8 mouse cellular contexts compared by ENCODE assay signal in the genomic region with DNA sequence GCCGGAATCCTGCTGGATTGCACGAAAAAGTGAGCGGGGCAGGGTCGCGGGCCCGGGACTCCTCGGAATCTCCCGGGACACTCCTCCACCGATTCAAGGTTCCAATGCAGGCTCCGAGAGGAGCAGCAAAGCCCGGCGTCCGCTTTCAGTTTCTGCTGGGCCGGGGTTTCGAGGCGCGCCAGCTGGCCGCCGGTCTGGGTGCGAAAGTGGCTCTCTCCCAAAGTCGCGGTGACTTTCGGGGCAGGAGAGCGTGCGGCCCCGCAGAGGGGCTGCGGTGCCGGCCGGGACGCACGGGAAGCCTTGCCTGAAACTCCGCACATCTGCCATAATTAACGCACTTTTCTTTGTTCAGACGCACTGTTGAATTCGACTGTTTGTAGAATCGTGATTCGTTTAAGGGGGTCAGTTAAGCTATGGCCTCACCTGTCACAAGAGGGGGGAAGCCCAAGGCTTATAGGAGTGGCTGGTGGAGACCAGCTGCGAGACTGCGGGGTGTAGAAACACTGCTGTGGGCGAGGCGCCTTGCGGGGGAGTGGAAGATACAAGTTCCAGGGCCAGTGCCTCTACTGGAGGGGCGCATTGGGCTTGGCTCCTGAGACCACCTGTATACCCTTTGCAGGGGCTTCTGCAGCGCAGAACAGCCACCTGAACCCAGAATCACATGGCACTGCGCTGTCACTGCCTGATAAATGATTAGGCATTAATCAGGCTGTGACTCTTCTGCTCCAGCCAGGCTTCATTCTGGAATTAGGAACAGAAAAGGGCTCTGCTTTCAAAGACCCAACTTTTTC. TPM values are rescaled to one million over a fixed set of nuclear protein-coding genes. Genes with fewer than 3 reads are reported as not detected.
DNase-seq lines count a peak whose midpoint lies in the region; ATAC-seq and TF ChIP-seq lines count a peak whose summit lies in the region.

No protein-coding gene starts in this region.

- TF ChIP-seq EP300 in heart, postnatal 0 days (IDR thresholded peaks at IDR 0.05; ENCODE audit: low read depth) = no peak

- peak overlapping the region; percentile 57 for H3K27ac ChIP-seq in liver, adult 2 months (replicated peaks; ENCODE audit: insufficient read depth, low read depth, low read length)
- no peak overlapping the region for H3K27ac ChIP-seq in ES-E14 (ENCODE audit: insufficient read depth, low read depth, low read length, poor library complexity, severe bottlenecking)
- H3K27ac ChIP-seq in heart, postnatal 0 days (ENCODE audit: low read depth) = peak overlapping the region; percentile 91
- H3K27ac ChIP-seq in liver, embryonic 16.5 days (ENCODE audit: low read length) = no peak overlapping the region; the same call in 1 of the 2 replicates
- H3K27ac ChIP-seq in stomach, embryonic 14.5 days (ENCODE audit: low read length) = peak overlapping the region; percentile 86

- no peak for TF ChIP-seq POLR2A in liver, adult 2 months (IDR thresholded peaks at IDR 0.05; ENCODE audit: extremely low read depth, insufficient read depth, low read length)
- no peak for TF ChIP-seq POLR2A in brain, embryonic 14.5 days (IDR thresholded peaks at IDR 0.05; ENCODE audit: borderline replicate concordance, extremely low read depth, insufficient read depth, insufficient read length, poor library complexity, severe bottlenecking)

- H3K79me2 ChIP-seq in liver, adult 2 months (ENCODE audit: control insufficient read depth, insufficient read depth, low read length) = no peaks in the 10 kb centered on the region

- peak overlapping the region; percentile 93 for H3K9ac ChIP-seq in liver, adult 2 months (ENCODE audit: low read depth, low read length)
- H3K9ac ChIP-seq in ES-E14 (ENCODE audit: insufficient read depth, low read depth, low read length, poor library complexity, severe bottlenecking) = peak overlapping the region; percentile 83
- H3K9ac ChIP-seq in heart, postnatal 0 days (replicated peaks; ENCODE audit: low read depth, low read length) = peak overlapping the region; percentile 85
- H3K9ac ChIP-seq in liver, embryonic 16.5 days (ENCODE audit: low read depth, low read length) = peak overlapping the region; percentile 64
- H3K9ac ChIP-seq in stomach, embryonic 14.5 days (replicated peaks; ENCODE audit: low read depth, low read length) = peak overlapping the region; percentile 77

- H3K4me1 ChIP-seq in liver, adult 2 months (ENCODE audit: control insufficient read depth, insufficient read depth, low read length) = peaks cover 14% of the 10 kb centered on the region
- peaks cover 0 to 43% of the 10 kb centered on the region in 2 experiments; a peak in 2 of 4 replicates for H3K4me1 ChIP-seq in ES-E14 (ENCODE audit: control insufficient read depth in 2 of 2, insufficient read depth in 2 of 2, low read length in 2 of 2, poor library complexity in 1 of 2)
- H3K4me1 ChIP-seq in heart, postnatal 0 days (ENCODE audit: control insufficient read depth, insufficient read depth) = peaks cover 62% of the 10 kb centered on the region
- H3K4me1 ChIP-seq in liver, embryonic 16.5 days (ENCODE audit: control insufficient read depth, low read depth, low read length) = peaks cover 17% of the 10 kb centered on the region
- peaks cover 66% of the 10 kb centered on the region for H3K4me1 ChIP-seq in stomach, embryonic 14.5 days (ENCODE audit: control insufficient read depth, insufficient read depth, low read length)

- peak overlapping the region; percentile 98 for H3K4me2 ChIP-seq in heart, postnatal 0 days (ENCODE audit: low read depth, low read length)
- peak overlapping the region; percentile 62 for H3K4me2 ChIP-seq in liver, embryonic 16.5 days (ENCODE audit: low read depth, low read length)
- H3K4me2 ChIP-seq in stomach, embryonic 14.5 days (replicated peaks; ENCODE audit: low read depth, low read length) = peak overlapping the region; percentile 90

- peak overlapping the region; percentile 60 for H3K4me3 ChIP-seq in liver, adult 2 months (ENCODE audit: insufficient read depth, low read depth, low read length)
- peak overlapping the region; percentile 79 to 82 for H3K4me3 ChIP-seq in ES-E14 (ENCODE audit: insufficient read depth in 1 of 2, low read depth in 1 of 2, low read length in 2 of 2, poor library complexity in 1 of 2, severe bottlenecking in 1 of 2)
- peak overlapping the region; percentile 88 for H3K4me3 ChIP-seq in heart, postnatal 0 days (ENCODE audit: low read depth, low read length)
- H3K4me3 ChIP-seq in liver, embryonic 16.5 days (ENCODE audit: low read depth, low read length) = peak overlapping the region; percentile 66
- peak overlapping the region; percentile 76 for H3K4me3 ChIP-seq in stomach, embryonic 14.5 days (ENCODE audit: low read depth, low read length)

- in situ Hi-C loops in ES-E14 (cut with MboI; ENCODE audit: low sequenced_read_pairs in 2 of 2, unreplicated experiment in 2 of 2) = no loop called here

- ATAC-seq in heart, postnatal 0 days (ENCODE audit: insufficient read depth, low read depth) = peak; percentile 15
- ATAC-seq in liver, embryonic 16.5 days (ENCODE audit: low read depth) = no peak
- ATAC-seq in stomach, embryonic 14.5 days (ENCODE audit: insufficient number of reproducible peaks, insufficient read depth, low FRiP score, low read depth) = no peak

- H3K9me3 ChIP-seq in ES-E14 (ENCODE audit: control insufficient read depth, insufficient read depth, low read depth, low read length) = no peaks in the 10 kb centered on the region
- no peaks in the 10 kb centered on the region for H3K9me3 ChIP-seq in heart, postnatal 0 days (replicated peaks; ENCODE audit: control insufficient read depth, low read length)
- no peaks in the 10 kb centered on the region for H3K9me3 ChIP-seq in liver, embryonic 16.5 days (replicated peaks; ENCODE audit: control insufficient read depth, low read length)
- no peaks in the 10 kb centered on the region for H3K9me3 ChIP-seq in stomach, embryonic 14.5 days (ENCODE audit: control insufficient read depth, low read depth, low read length)

- no peaks in the 10 kb centered on the region for H3K27me3 ChIP-seq in liver, adult 2 months (ENCODE audit: control insufficient read depth, insufficient read depth, low read length)
- H3K27me3 ChIP-seq in heart, postnatal 0 days (ENCODE audit: control insufficient read depth, insufficient read depth, low read length) = no peaks in the 10 kb centered on the region
- H3K27me3 ChIP-seq in liver, embryonic 16.5 days (ENCODE audit: control insufficient read depth, insufficient read depth, low read depth, low read length) = peaks cover 21% of the 10 kb centered on the region
- no peaks in the 10 kb centered on the region for H3K27me3 ChIP-seq in stomach, embryonic 14.5 days (ENCODE audit: control insufficient read depth, insufficient read depth, low read length)

- no peaks in the 10 kb centered on the region for H3K36me3 ChIP-seq in liver, adult 2 months (ENCODE audit: control insufficient read depth, insufficient read depth, low read length)
- peaks cover 2% of the 10 kb centered on the region; the same call in 1 of the 2 replicates for H3K36me3 ChIP-seq in ES-E14 (ENCODE audit: control insufficient read depth, insufficient read depth, low read length, poor library complexity, severe bottlenecking)
- H3K36me3 ChIP-seq in heart, postnatal 0 days (replicated peaks; ENCODE audit: control insufficient read depth, insufficient read depth, low read length) = no peaks in the 10 kb centered on the region
- no peaks in the 10 kb centered on the region for H3K36me3 ChIP-seq in liver, embryonic 16.5 days (ENCODE audit: control insufficient read depth, insufficient read depth)
- no peaks in the 10 kb centered on the region for H3K36me3 ChIP-seq in stomach, embryonic 14.5 days (ENCODE audit: control insufficient read depth, insufficient read depth, low read length)

- TF ChIP-seq CTCF in liver, adult 2 months (IDR thresholded peaks at IDR 0.05; ENCODE audit: low read depth, low read length) = no peak
- TF ChIP-seq CTCF in brain, embryonic 14.5 days (IDR thresholded peaks at IDR 0.05; ENCODE audit: borderline replicate concordance, extremely low read depth, insufficient read depth, insufficient read length) = no peak
- TF ChIP-seq CTCF in heart, postnatal 0 days (IDR thresholded peaks at IDR 0.05; ENCODE audit: low read depth) = no peak

- WGBS in liver, adult 2 months = 7% methylated on average over 45 of the region's 45 CpGs
- WGBS in heart, postnatal 0 days = 3% methylated on average over 45 of the region's 45 CpGs
- WGBS in liver, embryonic 16.5 days (ENCODE audit: insufficient replicate concordance) = 1% methylated on average over 45 of the region's 45 CpGs
- under 1% methylated on average over 45 of the region's 45 CpGs for WGBS in stomach, embryonic 14.5 days

- DNase-seq in liver, adult 2 months (ENCODE audit: extremely low read depth, low read depth, low spot score) = peak; percentile 12
- no peak for DNase-seq in liver
- DNase-seq in ES-E14 (ENCODE audit: low read depth, low spot score) = no peak
- DNase-seq in brain, embryonic 14.5 days (ENCODE audit: low read depth) = peak; percentile 11
- no peak for DNase-seq in heart, postnatal 0 days (ENCODE audit: low spot score)
- no peak for DNase-seq in left cerebral cortex, adult 9 months (ENCODE audit: low spot score in 2 of 2)

RNA-seq across cellular contexts. Expression of gene Pwwp2b, which starts 0.5 kb away (rescaled TPM):
- total RNA-seq in liver, adult 2 months (2014; rRNA removed) = 0.65 and 0.74 TPM in 2 replicates
- 2.1 TPM in 2 replicates for polyA plus RNA-seq in liver, adult 2 months (2012; rRNA removed)
- total RNA-seq in ES-E14 (2012; rRNA removed) = 7.1 and 7.5 TPM in 2 replicates
- polyA plus RNA-seq in brain, embryonic 14.5 days (2012; rRNA removed) = 4.3 and 4.5 TPM in 2 replicates
- total RNA-seq in heart, postnatal 0 days (2014; rRNA removed; ENCODE audit: low replicate concordance) = 9.0 and 9.4 TPM in 2 replicates
- polyA plus RNA-seq in heart, postnatal 0 days (2015; fragmentation: Nextera tagmentation; extraction: Ambion mirVana) = 6.0 and 7.4 TPM in 2 replicates
- 1.1 and 1.3 TPM in 2 replicates for polyA plus RNA-seq in liver, embryonic 16.5 days (2015; fragmentation: Nextera tagmentation; extraction: Ambion mirVana)
- 16.1 and 17.0 TPM in 2 replicates for polyA plus RNA-seq in stomach, embryonic 14.5 days (2014; fragmentation: Nextera tagmentation; extraction: Ambion mirVana)

RNA-seq across cellular contexts. Expression of gene Stk32c, which starts 35.7 kb away (rescaled TPM):
- total RNA-seq in liver, adult 2 months (2014; rRNA removed) = 0.18 and 0.27 TPM in 2 replicates
- polyA plus RNA-seq in liver, adult 2 months (2012; rRNA removed) = 0.21 and 0.39 TPM in 2 replicates
- total RNA-seq in ES-E14 (2012; rRNA removed) = 0.53 and 0.89 TPM in 2 replicates
- 22.1 and 27.9 TPM in 2 replicates for polyA plus RNA-seq in brain, embryonic 14.5 days (2012; rRNA removed)
- total RNA-seq in heart, postnatal 0 days (2014; rRNA removed; ENCODE audit: low replicate concordance) = 0.31 and 0.42 TPM in 2 replicates
- 0.08 TPM in 1 of 2 replicates, not detected in the other for polyA plus RNA-seq in heart, postnatal 0 days (2015; fragmentation: Nextera tagmentation; extraction: Ambion mirVana)
- not detected in 2 replicates for polyA plus RNA-seq in liver, embryonic 16.5 days (2015; fragmentation: Nextera tagmentation; extraction: Ambion mirVana)
- polyA plus RNA-seq in stomach, embryonic 14.5 days (2014; fragmentation: Nextera tagmentation; extraction: Ambion mirVana) = 0.14 and 0.17 TPM in 2 replicates

RNA-seq across cellular contexts. Expression of gene Lrrc27, which starts 36.0 kb away (rescaled TPM):
- total RNA-seq in liver, adult 2 months (2014; rRNA removed) = 0.20 and 0.28 TPM in 2 replicates
- polyA plus RNA-seq in liver, adult 2 months (2012; rRNA removed) = 0.61 and 1.1 TPM in 2 replicates
- total RNA-seq in ES-E14 (2012; rRNA removed) = 6.3 and 8.2 TPM in 2 replicates
- 3.8 and 8.3 TPM in 2 replicates for polyA plus RNA-seq in brain, embryonic 14.5 days (2012; rRNA removed)
- 1.9 and 2.9 TPM in 2 replicates for total RNA-seq in heart, postnatal 0 days (2014; rRNA removed; ENCODE audit: low replicate concordance)
- 3.9 and 5.0 TPM in 2 replicates for polyA plus RNA-seq in heart, postnatal 0 days (2015; fragmentation: Nextera tagmentation; extraction: Ambion mirVana)
- 0.35 and 0.68 TPM in 2 replicates for polyA plus RNA-seq in liver, embryonic 16.5 days (2015; fragmentation: Nextera tagmentation; extraction: Ambion mirVana)
- polyA plus RNA-seq in stomach, embryonic 14.5 days (2014; fragmentation: Nextera tagmentation; extraction: Ambion mirVana) = 4.9 and 6.6 TPM in 2 replicates

Comparison
In these comparisons a context has a peak if more than half of its experiments do, and no peak if none do; other contexts are left out.
1. DNase-seq: peak in liver, adult 2 months (single experiment) and brain, embryonic 14.5 days (single experiment); none in liver (single experiment), ES-E14 (single experiment), heart, postnatal 0 days (single experiment) and left cerebral cortex, adult 9 months (0 of 2).
2. H3K27ac ChIP-seq: peak in liver, adult 2 months (single experiment), heart, postnatal 0 days (single experiment) and stomach, embryonic 14.5 days (single experiment); none in ES-E14 (single experiment) and liver, embryonic 16.5 days (single experiment).
3. RNA of gene Stk32c, which starts 35.7 kb away (polyA plus RNA-seq): 22.1 to 27.9 TPM in brain, embryonic 14.5 days; 0.21 to 0.39 TPM in liver, adult 2 months, 0.14 to 0.17 TPM in stomach, embryonic 14.5 days, 0.08 TPM in heart, postnatal 0 days and not detected in liver, embryonic 16.5 days; every median in the first group is over 10 times any median in the second.
4. Peak in every context shown above with its lines, with median percentiles within 50 percentile points of each other: H3K4me3 ChIP-seq, H3K9ac ChIP-seq and H3K4me2 ChIP-seq.